Mouse (Mus musculus) liver, embryonic 12.5 days (tissue): Measurements from ENCODE around the gene Slc12a7. TPM values are rescaled to one million over a fixed set of nuclear protein-coding genes. Genes with fewer than 3 reads are reported as not detected.

Source experiments
- ATAC-seq: fragments of 200-750 bp; cut with Nextera tagmentation; 2 replicates; pipeline ENCODE4 v1.8.0; 2017; ENCODE audit warnings: moderate number of reproducible peaks, mild to moderate bottlenecking, moderate library complexity
- H3K27ac ChIP-seq: fragments of 300-500 bp; sonication (generic); 2 replicates; pipeline ENCODE4 v1.5.1; 2016; ENCODE audit warnings: mild to moderate bottlenecking
- H3K27me3 ChIP-seq: fragments of 300-500 bp; sonication (generic); replicated peaks from 2 replicates; pipeline ENCODE4 v1.6.1; 2016; ENCODE audit warnings: mild to moderate bottlenecking, moderate library complexity
- H3K36me3 ChIP-seq: fragments of 300-500 bp; sonication (generic); 2 replicates; pipeline ENCODE4 v1.6.1; 2016; ENCODE audit warnings: mild to moderate bottlenecking, moderate library complexity
- H3K4me1 ChIP-seq: fragments of 300-500 bp; sonication (generic); 2 replicates; pipeline ENCODE4 v1.6.1; 2016
- H3K4me2 ChIP-seq: fragments of 300-500 bp; sonication (generic); 2 replicates; pipeline ENCODE4 v1.6.1; 2016; ENCODE audit warnings: mild to moderate bottlenecking, moderate library complexity
- H3K4me3 ChIP-seq: fragments of 300-500 bp; sonication (generic); 2 replicates; pipeline ENCODE4 v1.5.1; 2016; ENCODE audit warnings: mild to moderate bottlenecking, moderate library complexity
- H3K9ac ChIP-seq: fragments of 300-500 bp; sonication (generic); 2 replicates; pipeline ENCODE4 v1.6.1; 2016; ENCODE audit warnings: mild to moderate bottlenecking, moderate library complexity
- H3K9me3 ChIP-seq: fragments of 300-500 bp; sonication (generic); replicated peaks from 2 replicates; pipeline ENCODE4 v1.6.1; 2016; ENCODE audit warnings: mild to moderate bottlenecking, moderate library complexity
- WGBS: fragments of 180-500 bp; shearing (Covaris S2); methylation state at CpG from one replicate; pipeline ENCODE4 v1.1.7; 2016; ENCODE audit not compliant: insufficient replicate concordance; 5-methylcytosine and 5-hydroxymethylcytosine counted together
- polyA plus RNA-seq: library from polyadenylated mRNA; unstranded; fragments of >200 nt; fragmentation: Nextera tagmentation; extraction: Ambion mirVana; gene quantifications from 2 replicates; pipeline ENCODE4 v1.2.1, GENCODE M21; 2016

The Slc12a7 gene
- polyA plus RNA-seq, 1 experiment from 2014 or later, result 11.1 TPM

- H3K4me1 ChIP-seq, result no peaks in the 10 kb centered on the region
- no peaks in the 10 kb centered on the region for H3K9me3 ChIP-seq
- 76% methylated on average over 5 of the region's 5 CpGs for WGBS
- H3K36me3 ChIP-seq, result peaks cover 68% of the 10 kb centered on the region
- H3K27me3 ChIP-seq, result no peaks in the 10 kb centered on the region
- no peak for ATAC-seq
- no peak overlapping the region for H3K4me3 ChIP-seq
- no peak overlapping the region for H3K4me2 ChIP-seq
- no peak overlapping the region for H3K9ac ChIP-seq
- H3K27ac ChIP-seq, result no peak overlapping the region
Observed at GRCm38 (mm10) chr13:73799110-73799509, 66.2 kb downstream of the Slc12a7 start.

GRCm38 (mm10) chr13:73803450-73804178 lies 70.7 kb downstream of the Slc12a7 start:
- H3K4me2 ChIP-seq, result no peak overlapping the region
- H3K9me3 ChIP-seq, result no peaks in the 10 kb centered on the region
- H3K9ac ChIP-seq, result no peak overlapping the region
- H3K4me1 ChIP-seq, result no peaks in the 10 kb centered on the region
- no peaks in the 10 kb centered on the region for H3K27me3 ChIP-seq
- no peak overlapping the region for H3K4me3 ChIP-seq
- ATAC-seq, result peak; percentile 41
- no peak overlapping the region for H3K27ac ChIP-seq
- 49% methylated on average over 8 of the region's 8 CpGs for WGBS
- H3K36me3 ChIP-seq, result peaks cover 41% of the 10 kb centered on the region

- Histone ChIP-seq H3K9ac (no peak overlapping the region), H3K4me3 (no peak overlapping the region), H3K9me3 (no peaks in the 10 kb centered on the region), H3K4me2 (no peak overlapping the region), H3K27me3 (no peaks in the 10 kb centered on the region), H3K27ac (no peak overlapping the region), H3K36me3 (peaks cover 41% of the 10 kb centered on the region), H3K4me1 (no peaks in the 10 kb centered on the region)
- 71% methylated on average over 5 of the region's 5 CpGs for WGBS
- no peak for ATAC-seq
Observed at GRCm38 (mm10) chr13:73804914-73805313, 72.0 kb downstream of the Slc12a7 start.

GRCm38 (mm10) chr13:73812936-73813335 lies 80.0 kb downstream of the Slc12a7 start:
- no peaks in the 10 kb centered on the region for H3K9me3 ChIP-seq
- peaks cover 49% of the 10 kb centered on the region; the same call in 1 of the 2 replicates for H3K36me3 ChIP-seq
- no peaks in the 10 kb centered on the region for H3K27me3 ChIP-seq
- no peaks in the 10 kb centered on the region for H3K4me1 ChIP-seq
- H3K4me2 ChIP-seq, result no peak overlapping the region
- no peak for ATAC-seq
- H3K9ac ChIP-seq, result no peak overlapping the region
- no peak overlapping the region for H3K27ac ChIP-seq
- 82% methylated on average over 3 of the region's 3 CpGs for WGBS
- H3K4me3 ChIP-seq, result no peak overlapping the region

GRCm38 (mm10) chr13:73814181-73814580 lies 81.3 kb downstream of the Slc12a7 start:
- Histone ChIP-seq H3K9me3 (no peaks in the 10 kb centered on the region), H3K4me1 (no peaks in the 10 kb centered on the region), H3K27ac (no peak overlapping the region), H3K27me3 (no peaks in the 10 kb centered on the region), H3K36me3 (peaks cover 43% of the 10 kb centered on the region; the same call in 1 of the 2 replicates), H3K9ac (no peak overlapping the region), H3K4me3 (no peak overlapping the region), H3K4me2 (no peak overlapping the region)
- WGBS, result 74% methylated on average over 7 of the region's 7 CpGs
- ATAC-seq, result no peak

GRCm38 (mm10) chr13:73816338-73816737 lies 83.4 kb downstream of the Slc12a7 start:
- H3K27me3 ChIP-seq, result no peaks in the 10 kb centered on the region
- WGBS, result 76% methylated on average over 6 of the region's 6 CpGs

GRCm38 (mm10) chr13:73818921-73819320 lies 86.0 kb downstream of the Slc12a7 start:
- Histone ChIP-seq H3K4me2 (no peak overlapping the region), H3K9ac (no peak overlapping the region), H3K4me1 (no peaks in the 10 kb centered on the region), H3K9me3 (no peaks in the 10 kb centered on the region), H3K4me3 (no peak overlapping the region), H3K36me3 (peaks cover 15% of the 10 kb centered on the region; the same call in 1 of the 2 replicates), H3K27me3 (no peaks in the 10 kb centered on the region), H3K27ac (no peak overlapping the region)
- whole genome bisulfite sequencing, result 49% methylated on average over 3 of the region's 3 CpGs
- ATAC-seq, result no peak

More at GRCm38 (mm10) chr13:73816338-73816737, 83.4 kb downstream of the Slc12a7 start:
- Histone ChIP-seq H3K36me3 (peaks cover 26% of the 10 kb centered on the region; the same call in 1 of the 2 replicates), H3K4me2 (no peak overlapping the region), H3K9me3 (no peaks in the 10 kb centered on the region), H3K9ac (no peak overlapping the region), H3K4me3 (no peak overlapping the region), H3K4me1 (no peaks in the 10 kb centered on the region), H3K27ac (no peak overlapping the region)
- no peak for ATAC-seq

- H3K27me3 ChIP-seq, result no peaks in the 10 kb centered on the region
- H3K9ac ChIP-seq, result no peak overlapping the region
- 78% methylated on average over 7 of the region's 7 CpGs for WGBS
- no peak for ATAC-seq
- no peak overlapping the region for H3K4me3 ChIP-seq
- no peak overlapping the region for H3K27ac ChIP-seq
- no peaks in the 10 kb centered on the region for H3K4me1 ChIP-seq
- H3K9me3 ChIP-seq, result no peaks in the 10 kb centered on the region
- no peak overlapping the region for H3K4me2 ChIP-seq
- H3K36me3 ChIP-seq, result peaks cover 1% of the 10 kb centered on the region; the same call in 1 of the 2 replicates
Observed at GRCm38 (mm10) chr13:73821251-73821650, 88.4 kb downstream of the Slc12a7 start.

- H3K27me3 ChIP-seq, result no peaks in the 10 kb centered on the region
- H3K9ac ChIP-seq, result no peak overlapping the region
- no peaks in the 10 kb centered on the region for H3K9me3 ChIP-seq
- ATAC-seq, result no peak
- no peak overlapping the region for H3K4me3 ChIP-seq
- 32% methylated on average over 4 of the region's 4 CpGs for WGBS
- no peak overlapping the region for H3K4me2 ChIP-seq
- H3K4me1 ChIP-seq, result no peaks in the 10 kb centered on the region
- no peaks in the 10 kb centered on the region for H3K36me3 ChIP-seq
- H3K27ac ChIP-seq, result no peak overlapping the region
Observed at GRCm38 (mm10) chr13:73822187-73822800, 89.4 kb downstream of the Slc12a7 start.

- Histone ChIP-seq H3K4me3 (no peak overlapping the region), H3K9me3 (no peaks in the 10 kb centered on the region), H3K27me3 (no peaks in the 10 kb centered on the region), H3K9ac (no peak overlapping the region), H3K4me2 (no peak overlapping the region), H3K4me1 (no peaks in the 10 kb centered on the region), H3K27ac (no peak overlapping the region), H3K36me3 (no peaks in the 10 kb centered on the region)
- WGBS, result 60% methylated on average over 6 of the region's 6 CpGs
- no peak for ATAC-seq
Observed at GRCm38 (mm10) chr13:73823711-73824110, 90.8 kb downstream of the Slc12a7 start.

- H3K9me3 ChIP-seq, result no peaks in the 10 kb centered on the region
- H3K9ac ChIP-seq, result no peak overlapping the region
- H3K4me1 ChIP-seq, result no peaks in the 10 kb centered on the region
- no peaks in the 10 kb centered on the region for H3K27me3 ChIP-seq
- H3K36me3 ChIP-seq, result no peaks in the 10 kb centered on the region
- 69% methylated on average over 8 of the region's 8 CpGs for WGBS
- H3K4me2 ChIP-seq, result no peak overlapping the region
- no peak overlapping the region for H3K27ac ChIP-seq
- H3K4me3 ChIP-seq, result no peak overlapping the region
- ATAC-seq, result no peak
Observed at GRCm38 (mm10) chr13:73827243-73827642, 94.3 kb downstream of the Slc12a7 start.

GRCm38 (mm10) chr13:73831486-73831885 lies 98.6 kb downstream of the Slc12a7 start:
- Histone ChIP-seq H3K4me2 (no peak overlapping the region), H3K36me3 (no peaks in the 10 kb centered on the region), H3K9me3 (no peaks in the 10 kb centered on the region), H3K4me1 (no peaks in the 10 kb centered on the region), H3K27me3 (no peaks in the 10 kb centered on the region), H3K4me3 (no peak overlapping the region), H3K9ac (no peak overlapping the region), H3K27ac (no peak overlapping the region)
- 0 out of 2 replicates have a peak, but pooled peaks have one; percentile 10 for ATAC-seq
- 2% methylated on average over 2 of the region's 2 CpGs for WGBS
